Mouse (Mus musculus) ES-E14 (cell line): ENCODE measurements around the gene Usp21. TPM values are rescaled to one million over a fixed set of nuclear protein-coding genes. Genes with fewer than 3 reads are reported as not detected.
"Not testable (repeated sequence)": the region's sequence is repeated elsewhere in the genome, so short reads cannot be mapped to it uniquely, and the experiment has no call there.

Experiments
- DNase-seq: peaks from one replicate; pipeline ENCODE4 v3.0.0-alpha.2; 2013; ENCODE audit warnings: low read depth, low spot score
- H3K27ac ChIP-seq: 2 replicates; pipeline ENCODE4 v1.5.1; 2012; ENCODE audit warnings: low read depth, mild to moderate bottlenecking, low read length, moderate library complexity, mixed read lengths; ENCODE audit not compliant: poor library complexity, insufficient read depth, severe bottlenecking
- H3K36me3 ChIP-seq: 2 replicates; pipeline ENCODE4 v1.6.1; 2012; ENCODE audit warnings: mild to moderate bottlenecking, low read length, moderate library complexity, mixed read lengths; ENCODE audit not compliant: control insufficient read depth, poor library complexity, insufficient read depth, severe bottlenecking
- H3K4me1 ChIP-seq, 2 experiments: fragments of 150-350 bp in 1 of 2; sonication (generic) in 1 of 2; 2 replicates each; pipeline ENCODE4 v1.6.1; 2012; ENCODE audit warnings: low read length in 2 of 2, mild to moderate bottlenecking in 1 of 2, mixed read lengths in 1 of 2; ENCODE audit not compliant: control insufficient read depth in 2 of 2, insufficient read depth in 2 of 2, poor library complexity in 1 of 2
- H3K4me3 ChIP-seq, 2 experiments: fragments of 150-350 bp in 1 of 2; sonication (generic) in 1 of 2; 2 replicates each; pipeline ENCODE4 v1.5.1; 2012; ENCODE audit warnings: low read length in 2 of 2, low read depth in 1 of 2, mild to moderate bottlenecking in 1 of 2, mixed read lengths in 1 of 2; ENCODE audit not compliant: insufficient read depth in 1 of 2, poor library complexity in 1 of 2, severe bottlenecking in 1 of 2
- H3K9ac ChIP-seq: 2 replicates; pipeline ENCODE4 v1.6.1; 2012; ENCODE audit warnings: low read depth, mild to moderate bottlenecking, low read length, mixed read lengths; ENCODE audit not compliant: poor library complexity, insufficient read depth, severe bottlenecking
- H3K9me3 ChIP-seq: fragments of 150-350 bp; sonication (generic); 2 replicates; pipeline ENCODE4 v1.6.1; 2012; ENCODE audit warnings: low read depth, mild to moderate bottlenecking, low read length; ENCODE audit not compliant: control insufficient read depth, insufficient read depth
- CHD2 ChIP-seq: IDR thresholded peaks from 2 replicates; pipeline ENCODE4 v1.6.1; 2014; ENCODE audit warnings: mild to moderate bottlenecking, low read depth, low read length, inconsistent platforms
- HCFC1 ChIP-seq: IDR thresholded peaks from 2 replicates; pipeline ENCODE4 v1.6.1; 2012; ENCODE audit warnings: low read length, inconsistent platforms, borderline replicate concordance; ENCODE audit not compliant: insufficient read depth
- MAFK ChIP-seq: IDR thresholded peaks from 2 replicates; pipeline ENCODE4 v1.6.1; 2014; ENCODE audit warnings: mild to moderate bottlenecking, low read depth, low read length, inconsistent platforms; ENCODE audit not compliant: insufficient read depth
- ZC3H11A ChIP-seq: IDR thresholded peaks from 2 replicates; pipeline ENCODE4 v1.6.1; 2012; ENCODE audit warnings: low read depth, mild to moderate bottlenecking, inconsistent platforms, low read length, borderline replicate concordance
- ZNF384 ChIP-seq: IDR thresholded peaks from 2 replicates; pipeline ENCODE4 v1.6.1; 2012; ENCODE audit warnings: low read depth, low read length, inconsistent platforms
- in situ Hi-C, 2 experiments: fragments of 600-800 bp; cut with MboI; formaldehyde crosslinking; loops; one replicate each; pipeline ENCODE4 v1.15.1; 2025; ENCODE audit warnings: low sequenced_read_pairs in 2 of 2, inconsistent platforms in 1 of 2; ENCODE audit not compliant: unreplicated experiment in 2 of 2
- total RNA-seq: library from RNA; depleted of rRNA; stranded (reverse); fragments of 300-350 nt; gene quantifications from 2 replicates; pipeline ENCODE4 v1.2.3, GENCODE M21; 2012

The Usp21 gene
- total RNA-seq, 1 experiment = 23.1 TPM

GRCm38 (mm10) chr1:171328244-171328643, 40.5 kb upstream of the Usp21 start:
- TF ChIP-seq CHD2 (no peak), ZNF384 (no peak), HCFC1 (no peak), ZC3H11A (no peak), MAFK (no peak)
- Histone ChIP-seq H3K4me1 (peaks cover 2 to 10% of the 10 kb centered on the region in 2 experiments; a peak in 2 of 4 replicates), H3K9ac (peak overlapping the region; percentile 95), H3K36me3 (peaks cover 2% of the 10 kb centered on the region; the same call in 1 of the 2 replicates), H3K9me3 (no peaks in the 10 kb centered on the region), H3K4me3 (peak overlapping the region; percentile 70 to 100), H3K27ac (peak overlapping the region; percentile 99; the same call in 1 of the 2 replicates)
- in situ Hi-C loops = no loop called here
- DNase-seq = no peak

GRCm38 (mm10) chr1:171326588-171326987, 38.8 kb upstream of the Usp21 start:
- H3K27ac ChIP-seq, H3K9ac ChIP-seq, H3K36me3 ChIP-seq, in situ Hi-C loops, DNase-seq, H3K9me3 ChIP-seq, H3K4me1 ChIP-seq, H3K4me3 ChIP-seq: not testable (repeated sequence)

- H3K9ac ChIP-seq = no peak overlapping the region
- in situ Hi-C loops = no loop called here
- TF ChIP-seq HCFC1 (no peak), ZNF384 (no peak), CHD2 (no peak), MAFK (no peak), ZC3H11A (no peak)
- no peak for DNase-seq
- H3K36me3 ChIP-seq = no peaks in the 10 kb centered on the region; the same call in 1 of the 2 replicates
- H3K4me1 ChIP-seq = peaks cover 2 to 7% of the 10 kb centered on the region in 2 experiments; a peak in 1 of 4 replicates
- no peak overlapping the region for H3K27ac ChIP-seq
- no peaks in the 10 kb centered on the region for H3K9me3 ChIP-seq
- no peak overlapping the region for H3K4me3 ChIP-seq
These were observed 37.8 kb upstream of the Usp21 start for GRCm38 (mm10) chr1:171325571-171325970.

GRCm38 (mm10) chr1:171322012-171322411, 34.2 kb upstream of the Usp21 start:
- no peak for DNase-seq
- Histone ChIP-seq H3K4me1 (peaks cover 5 to 10% of the 10 kb centered on the region in 2 experiments; a peak in 1 of 4 replicates), H3K9me3 (no peaks in the 10 kb centered on the region), H3K4me3 (no peak overlapping the region), H3K27ac (no peak overlapping the region; the same call in 1 of the 2 replicates), H3K9ac (0 out of 2 replicates have a peak overlapping the region, but pooled peaks have one; percentile 3), H3K36me3 (no peaks in the 10 kb centered on the region; the same call in 1 of the 2 replicates)
- TF ChIP-seq HCFC1 (no peak), MAFK (no peak), ZC3H11A (no peak), ZNF384 (no peak), CHD2 (no peak)
- in situ Hi-C loops = no loop called here

- no peak for TF ChIP-seq HCFC1
- peak; percentile 95 for TF ChIP-seq ZNF384
- DNase-seq = no peak
- H3K4me3 ChIP-seq = peak overlapping the region in 1 of 2 experiments; percentile 3; a peak in 1 of 4 replicates
These were observed 33.6 kb upstream of the Usp21 start for GRCm38 (mm10) chr1:171321415-171321814.

More at GRCm38 (mm10) chr1:171321415-171321814, 33.6 kb upstream of the Usp21 start:
- no peak overlapping the region for H3K27ac ChIP-seq
- H3K9me3 ChIP-seq = no peaks in the 10 kb centered on the region
- H3K4me1 ChIP-seq = peaks cover 5 to 10% of the 10 kb centered on the region in 2 experiments; a peak in 1 of 4 replicates
- no peaks in the 10 kb centered on the region; the same call in 1 of the 2 replicates for H3K36me3 ChIP-seq
- no peak overlapping the region for H3K9ac ChIP-seq
- in situ Hi-C loops = no loop called here
